Mouse (Mus musculus): ENCODE data around the gene Enthd1. TPM values are rescaled to one million over a fixed set of nuclear protein-coding genes. Genes with fewer than 3 reads are reported as not detected.

The Enthd1 gene
- total RNA-seq, 1 experiment from 2014 or later: not detected

Other genes starting within 250 kb of the Enthd1 start
- 2.6 and 2.9 TPM in 2 replicates for gene Grap2, start 7.4 kb upstream of the Enthd1 start, total RNA-seq (2017)
- gene Fam83f, start 106.7 kb upstream of the Enthd1 start, total RNA-seq (2017): 0.25 TPM in 1 of 2 replicates, not detected in the other
- 40.9 and 43.5 TPM in 2 replicates for gene Tnrc6b, start 146.2 kb upstream of the Enthd1 start, total RNA-seq (2017)